Mouse (Mus musculus) kidney, embryonic 15.5 days (tissue): Measurements from ENCODE around the gene Col5a1. TPM values are rescaled to one million over a fixed set of nuclear protein-coding genes. Genes with fewer than 3 reads are reported as not detected.
A peak's percentile ranks its signal among the peaks of the same experiment; 100 is the strongest.

Experiments used
- ATAC-seq: fragments of 200-750 bp; cut with Nextera tagmentation; replicated peaks from 2 replicates; pipeline ENCODE4 v1.8.0; 2017; ENCODE audit warnings: moderate TSS enrichment; ENCODE audit not compliant: low FRiP score
- H3K27ac ChIP-seq: fragments of 300-500 bp; sonication (generic); 2 replicates; pipeline ENCODE4 v1.5.1; 2015; ENCODE audit warnings: mild to moderate bottlenecking, inconsistent platforms
- H3K27me3 ChIP-seq: fragments of 300-500 bp; sonication (generic); 2 replicates; pipeline ENCODE4 v1.6.1; 2015; ENCODE audit warnings: inconsistent platforms
- H3K36me3 ChIP-seq: fragments of 300-500 bp; sonication (generic); 2 replicates; pipeline ENCODE4 v1.6.1; 2015; ENCODE audit warnings: inconsistent platforms
- H3K4me1 ChIP-seq: fragments of 300-500 bp; sonication (generic); 2 replicates; pipeline ENCODE4 v1.6.1; 2015; ENCODE audit warnings: inconsistent platforms
- H3K4me2 ChIP-seq: fragments of 300-500 bp; sonication (generic); 2 replicates; pipeline ENCODE4 v1.6.1; 2015; ENCODE audit warnings: moderate library complexity, mild to moderate bottlenecking, inconsistent platforms
- H3K4me3 ChIP-seq: fragments of 300-500 bp; sonication (generic); replicated peaks from 2 replicates; pipeline ENCODE4 v1.5.1; 2015; ENCODE audit warnings: mild to moderate bottlenecking, inconsistent platforms
- H3K9ac ChIP-seq: fragments of 300-500 bp; sonication (generic); 2 replicates; pipeline ENCODE4 v1.6.1; 2015; ENCODE audit warnings: mild to moderate bottlenecking, inconsistent platforms
- H3K9me3 ChIP-seq: fragments of 300-500 bp; sonication (generic); replicated peaks from 2 replicates; pipeline ENCODE4 v1.6.1; 2016; ENCODE audit warnings: inconsistent platforms
- WGBS: fragments of 180-500 bp; shearing (Covaris S2); methylation state at CpG from one replicate; pipeline ENCODE4 v1.1.7; 2015; ENCODE audit warnings: mixed read lengths; 5-methylcytosine and 5-hydroxymethylcytosine counted together
- polyA plus RNA-seq: library from polyadenylated mRNA; unstranded; fragments of >200 nt; fragmentation: Nextera tagmentation; extraction: Ambion mirVana; gene quantifications from 2 replicates; pipeline ENCODE4 v1.2.1, GENCODE M21; 2015

Gene Col5a1
- polyA plus RNA-seq, result 51.0 and 62.1 TPM in 2 replicates

DNA sequence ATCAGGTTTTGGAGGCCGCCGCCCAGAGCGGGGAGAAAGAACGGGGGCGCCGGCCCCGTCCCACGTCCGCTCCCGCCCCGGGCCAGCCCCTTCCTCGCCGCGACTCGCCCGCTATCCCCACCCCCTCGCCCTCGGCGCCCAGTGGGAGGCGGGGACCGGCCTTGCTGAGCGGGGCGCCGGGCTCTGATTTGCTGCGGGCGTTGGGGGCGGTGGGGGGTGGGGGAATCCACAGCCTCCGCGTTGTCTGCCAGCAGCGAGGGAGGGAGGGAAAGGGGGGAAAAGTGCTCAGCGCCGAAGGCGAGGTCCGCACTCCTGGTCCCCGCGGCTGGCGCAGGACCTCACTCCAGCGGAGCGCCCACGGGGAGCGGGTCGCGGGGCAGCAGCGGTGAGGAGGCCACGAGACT is at the start of gene Col5a1:
Gene Col5a1, plus strand, starts transcription at position 278 of the 404 bp plus-strand sequence.
- peaks cover 46% of the 10 kb centered on the region for H3K4me1 ChIP-seq

DNA sequence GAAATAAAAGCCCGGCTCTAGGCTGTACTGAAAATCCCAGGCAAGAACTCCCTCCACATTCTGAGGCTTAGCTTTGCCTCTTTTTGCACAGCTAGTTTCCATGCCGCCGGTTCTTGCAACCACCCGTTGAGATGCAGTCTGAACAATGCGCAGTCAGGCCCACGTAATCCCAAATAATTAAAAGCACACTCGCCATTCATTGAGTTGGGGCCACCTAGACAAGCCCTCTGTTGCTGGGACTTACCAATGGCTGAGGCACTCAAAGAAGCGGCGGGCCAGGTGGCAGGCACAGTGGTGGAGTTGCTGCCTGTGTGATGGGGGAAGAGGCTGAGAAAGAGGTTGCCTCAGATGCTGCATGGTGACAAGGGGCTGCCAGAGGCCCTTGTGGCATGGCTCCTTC is 48.1 kb upstream of the Col5a1 start:
- Histone ChIP-seq H3K4me2 (no peak overlapping the region), H3K27ac (no peak overlapping the region), H3K9ac (no peak overlapping the region), H3K27me3 (no peaks in the 10 kb centered on the region), H3K4me3 (no peak overlapping the region), H3K9me3 (no peaks in the 10 kb centered on the region), H3K4me1 (0 out of 2 replicates have a peak, but pooled peaks cover 7% of the 10 kb centered on the region), H3K36me3 (no peaks in the 10 kb centered on the region)
- WGBS, result 89% methylated on average over 9 of the region's 9 CpGs
- ATAC-seq, result no peak

More for the DNA sequence above, at the start of gene Col5a1:
- Histone ChIP-seq H3K9me3 (no peaks in the 10 kb centered on the region), H3K36me3 (no peaks in the 10 kb centered on the region), H3K4me2 (peak within 1 kb of the TSS; percentile 98), H3K4me3 (peak within 1 kb of the TSS; percentile 75), H3K9ac (peak within 1 kb of the TSS; percentile 71), H3K27me3 (peaks cover 18% of the 10 kb centered on the region), H3K27ac (peak within 1 kb of the TSS; percentile 88)
- peak; percentile 91 for ATAC-seq
- WGBS, result 0% methylated on average over 43 of the region's 45 CpGs

- Histone ChIP-seq H3K4me3 (no peak overlapping the region), H3K36me3 (no peaks in the 10 kb centered on the region), H3K9ac (no peak overlapping the region), H3K4me2 (no peak overlapping the region), H3K27ac (0 out of 2 replicates have a peak overlapping the region, but pooled peaks have one; percentile 41), H3K4me1 (0 out of 2 replicates have a peak, but pooled peaks cover 6% of the 10 kb centered on the region), H3K9me3 (no peaks in the 10 kb centered on the region), H3K27me3 (no peaks in the 10 kb centered on the region)
- 60% methylated on average over 3 of the region's 3 CpGs for WGBS
- ATAC-seq, result no peak
Measured at GRCm38 (mm10) chr2:27840890-27841289, 45.3 kb upstream of the Col5a1 start.

DNA sequence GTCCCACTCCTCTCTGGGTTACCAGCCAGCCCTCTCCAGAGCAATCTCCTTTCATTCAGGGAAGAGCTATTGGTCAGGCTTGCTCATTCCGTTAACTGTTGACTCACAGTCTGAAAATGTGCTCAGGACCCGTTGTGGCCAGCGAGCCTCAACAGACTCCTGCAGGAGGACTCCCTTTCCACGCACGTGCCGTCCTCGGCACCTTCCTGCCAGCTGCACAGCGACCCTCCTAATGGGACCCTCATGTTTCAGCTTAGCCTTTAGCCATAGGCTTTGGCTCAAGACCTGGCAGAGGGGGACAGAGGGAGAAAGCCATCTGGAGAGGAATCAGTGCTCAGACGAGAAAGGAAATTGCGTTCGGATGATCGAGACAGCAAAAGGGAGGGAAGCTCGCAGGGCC is 43.3 kb upstream of the Col5a1 start:
- no peak for ATAC-seq
- Histone ChIP-seq H3K4me2 (no peak overlapping the region), H3K27ac (no peak overlapping the region), H3K4me3 (no peak overlapping the region), H3K27me3 (no peaks in the 10 kb centered on the region), H3K4me1 (peaks cover 9% of the 10 kb centered on the region; the same call in 1 of the 2 replicates), H3K36me3 (no peaks in the 10 kb centered on the region), H3K9me3 (no peaks in the 10 kb centered on the region), H3K9ac (no peak overlapping the region)
- 65% methylated on average over 13 of the region's 13 CpGs for WGBS

GRCm38 (mm10) chr2:27844885-27845284 is 41.3 kb upstream of the Col5a1 start:
- H3K27ac ChIP-seq, result no peak overlapping the region
- no peaks in the 10 kb centered on the region for H3K36me3 ChIP-seq
- ATAC-seq, result no peak
- H3K9ac ChIP-seq, result no peak overlapping the region
- no peak overlapping the region for H3K4me2 ChIP-seq
- no peak overlapping the region for H3K4me3 ChIP-seq
- peaks cover 15% of the 10 kb centered on the region; the same call in 1 of the 2 replicates for H3K4me1 ChIP-seq
- H3K27me3 ChIP-seq, result no peaks in the 10 kb centered on the region
- 96% methylated on average over 4 of the region's 4 CpGs for WGBS
- H3K9me3 ChIP-seq, result no peaks in the 10 kb centered on the region

GRCm38 (mm10) chr2:27847001-27847400 is 39.2 kb upstream of the Col5a1 start:
- H3K9me3 ChIP-seq, result no peaks in the 10 kb centered on the region
- WGBS, result 62% methylated on average over 5 of the region's 5 CpGs
- H3K4me2 ChIP-seq, result no peak overlapping the region
- H3K27me3 ChIP-seq, result no peaks in the 10 kb centered on the region
- no peaks in the 10 kb centered on the region for H3K36me3 ChIP-seq
- peaks cover 13% of the 10 kb centered on the region; the same call in 1 of the 2 replicates for H3K4me1 ChIP-seq
- ATAC-seq, result no peak
- no peak overlapping the region for H3K9ac ChIP-seq
- H3K4me3 ChIP-seq, result no peak overlapping the region
- H3K27ac ChIP-seq, result 0 out of 2 replicates have a peak overlapping the region, but pooled peaks have one; percentile 28

DNA sequence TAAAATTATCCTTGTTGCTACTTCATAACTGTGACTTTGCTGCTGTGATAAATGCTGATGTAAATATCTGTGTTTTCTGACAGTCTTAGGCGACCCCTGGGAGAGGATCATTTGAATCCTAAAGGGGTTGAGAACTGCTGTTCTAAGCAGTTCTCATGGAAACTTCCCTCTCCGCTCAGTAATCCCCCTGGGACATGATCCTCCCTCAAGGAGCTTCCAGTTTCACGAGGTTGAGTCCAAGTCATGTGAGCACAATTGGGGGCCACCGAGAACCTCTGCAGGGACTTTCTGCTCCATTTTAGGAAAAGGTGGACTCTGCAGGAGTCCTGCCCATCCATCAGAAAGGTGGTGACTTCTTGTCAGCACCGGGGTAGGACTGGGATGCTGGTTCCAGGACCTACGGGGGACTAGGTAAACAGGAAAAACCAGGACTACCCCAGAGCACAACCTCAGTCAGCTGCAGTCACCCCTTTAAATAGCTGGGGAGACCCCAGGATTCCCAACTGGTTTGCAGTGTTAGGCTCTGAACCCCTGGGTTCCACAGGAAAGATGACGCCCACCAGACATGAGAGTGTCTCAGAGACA is 38.3 kb upstream of the Col5a1 start:
- H3K4me3 ChIP-seq, result no peak overlapping the region
- no peak for ATAC-seq
- no peaks in the 10 kb centered on the region for H3K9me3 ChIP-seq
- no peaks in the 10 kb centered on the region for H3K36me3 ChIP-seq
- H3K4me1 ChIP-seq, result peaks cover 13% of the 10 kb centered on the region; the same call in 1 of the 2 replicates
- 52% methylated on average over 7 of the region's 7 CpGs for WGBS
- peak overlapping the region; percentile 56 for H3K27ac ChIP-seq
- H3K4me2 ChIP-seq, result no peak overlapping the region
- H3K9ac ChIP-seq, result no peak overlapping the region
- H3K27me3 ChIP-seq, result no peaks in the 10 kb centered on the region

GRCm38 (mm10) chr2:27848466-27848865 is 37.8 kb upstream of the Col5a1 start:
- no peak overlapping the region for H3K4me3 ChIP-seq
- no peaks in the 10 kb centered on the region for H3K9me3 ChIP-seq
- H3K27ac ChIP-seq, result peak overlapping the region; percentile 56
- no peak overlapping the region for H3K4me2 ChIP-seq
- ATAC-seq, result peak; percentile 36; the same call in 1 of the 2 replicates
- H3K27me3 ChIP-seq, result no peaks in the 10 kb centered on the region
- peaks cover 13% of the 10 kb centered on the region; the same call in 1 of the 2 replicates for H3K4me1 ChIP-seq
- H3K36me3 ChIP-seq, result no peaks in the 10 kb centered on the region
- 57% methylated on average over 5 of the region's 5 CpGs for WGBS
- no peak overlapping the region for H3K9ac ChIP-seq

DNA sequence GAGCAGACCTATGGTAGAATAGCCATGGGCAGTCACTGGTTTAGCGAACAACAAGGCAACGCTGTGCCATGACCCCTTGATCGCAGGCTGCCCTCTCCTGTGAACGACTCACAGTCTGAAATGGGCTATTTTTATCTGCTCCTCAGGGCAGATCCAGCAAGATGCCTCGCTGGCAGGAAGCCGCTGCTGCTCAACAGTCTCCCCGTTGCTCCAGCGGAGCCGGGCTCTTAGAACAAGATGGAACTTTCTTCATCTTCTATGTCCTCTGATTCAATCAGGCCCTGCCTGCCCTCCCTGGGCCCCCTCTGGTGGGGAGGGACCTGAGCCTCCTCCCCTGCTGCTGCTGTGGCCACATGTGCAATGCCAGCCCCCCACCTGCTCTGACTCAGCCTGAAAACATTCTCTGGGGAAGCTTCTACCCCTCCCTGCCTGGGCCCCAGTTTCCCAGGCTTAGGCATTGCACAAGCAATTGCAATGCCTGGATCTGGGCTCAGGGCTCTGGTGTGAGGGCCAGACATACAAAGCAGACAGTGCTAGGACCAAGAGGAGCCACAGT is 27.8 kb upstream of the Col5a1 start:
- H3K27me3 ChIP-seq, result no peaks in the 10 kb centered on the region
- no peak overlapping the region for H3K4me3 ChIP-seq
- ATAC-seq, result peak; percentile 33; the same call in 1 of the 2 replicates
- 27% methylated on average over 9 of the region's 9 CpGs for WGBS
- peak overlapping the region; percentile 48; the same call in 1 of the 2 replicates for H3K27ac ChIP-seq
- no peaks in the 10 kb centered on the region for H3K9me3 ChIP-seq
- no peaks in the 10 kb centered on the region for H3K36me3 ChIP-seq
- H3K4me2 ChIP-seq, result no peak overlapping the region
- H3K9ac ChIP-seq, result no peak overlapping the region
- H3K4me1 ChIP-seq, result peaks cover 11% of the 10 kb centered on the region

- no peaks in the 10 kb centered on the region for H3K27me3 ChIP-seq
- H3K9ac ChIP-seq, result no peak overlapping the region
- no peak overlapping the region for H3K27ac ChIP-seq
- no peak for ATAC-seq
- no peaks in the 10 kb centered on the region for H3K36me3 ChIP-seq
- no peak overlapping the region for H3K4me2 ChIP-seq
- no peaks in the 10 kb centered on the region for H3K9me3 ChIP-seq
- H3K4me1 ChIP-seq, result peaks cover 11% of the 10 kb centered on the region
- 75% methylated on average over 9 of the region's 9 CpGs for WGBS
- H3K4me3 ChIP-seq, result no peak overlapping the region
Measured at GRCm38 (mm10) chr2:27861576-27862238, 24.5 kb upstream of the Col5a1 start.

GRCm38 (mm10) chr2:27864491-27865365 is 21.5 kb upstream of the Col5a1 start:
- no peaks in the 10 kb centered on the region for H3K4me1 ChIP-seq
- no peak overlapping the region for H3K4me2 ChIP-seq
- H3K4me3 ChIP-seq, result no peak overlapping the region
- no peaks in the 10 kb centered on the region for H3K27me3 ChIP-seq
- no peak overlapping the region for H3K27ac ChIP-seq
- WGBS, result 52% methylated on average over 18 of the region's 18 CpGs
- no peaks in the 10 kb centered on the region for H3K36me3 ChIP-seq
- no peak for ATAC-seq
- no peak overlapping the region for H3K9ac ChIP-seq
- no peaks in the 10 kb centered on the region for H3K9me3 ChIP-seq
